8 mouse cellular contexts compared by ENCODE assay signal in genomic region chr1:39522519-39522918, GRCm38 (mm10). TPM values are rescaled to one million over a fixed set of nuclear protein-coding genes. Genes with fewer than 3 reads are reported as not detected.
DNase-seq lines count a peak whose midpoint lies in the region; ATAC-seq and TF ChIP-seq lines count a peak whose summit lies in the region.

No protein-coding gene starts in this region.

- DNase-seq in gastrocnemius, adult 18-20 months (ENCODE audit: low spot score) = peak; percentile 43
- no peak for DNase-seq in gastrocnemius, postnatal 25 days
- DNase-seq in midbrain, embryonic 11.5 days (ENCODE audit: low spot score, missing footprints) = no peak
- DNase-seq in retina, embryonic 14.5 days (ENCODE audit: low spot score) = peak; percentile 77
- no peak for DNase-seq in testis, postnatal 10 days (ENCODE audit: low spot score)

- no peaks in the 10 kb centered on the region for H3K4me1 ChIP-seq in midbrain, embryonic 16.5 days (ENCODE audit: control insufficient read depth, insufficient read depth, low read length)
- H3K4me1 ChIP-seq in midbrain, embryonic 11.5 days (ENCODE audit: control insufficient read depth, insufficient read depth, low read length) = no peaks in the 10 kb centered on the region
- peaks cover 8% of the 10 kb centered on the region for H3K4me1 ChIP-seq in bone marrow, adult 2 months (ENCODE audit: control insufficient read depth, insufficient read depth, low read length)
- H3K4me1 ChIP-seq in hindbrain, embryonic 16.5 days (ENCODE audit: control insufficient read depth, insufficient read depth, low read depth, low read length) = no peaks in the 10 kb centered on the region

- WGBS in midbrain, embryonic 16.5 days = 26% methylated on average over 5 of the region's 5 CpGs
- 36% methylated on average over 5 of the region's 5 CpGs for WGBS in midbrain, embryonic 11.5 days
- WGBS in bone marrow, adult 2 months = 22% methylated on average over 5 of the region's 5 CpGs
- 33% methylated on average over 5 of the region's 5 CpGs for WGBS in hindbrain, embryonic 16.5 days

- no peak overlapping the region for H3K4me3 ChIP-seq in midbrain, embryonic 16.5 days (ENCODE audit: low read depth, low read length)
- no peak overlapping the region for H3K4me3 ChIP-seq in midbrain, embryonic 11.5 days (ENCODE audit: low read depth, low read length)
- H3K4me3 ChIP-seq in bone marrow, adult 2 months (replicated peaks; ENCODE audit: control insufficient read depth, low read depth, low read length) = no peak overlapping the region
- H3K4me3 ChIP-seq in hindbrain, embryonic 16.5 days (ENCODE audit: low read length) = no peak overlapping the region

- no peak overlapping the region for H3K9ac ChIP-seq in midbrain, embryonic 16.5 days (ENCODE audit: low read depth, low read length)
- no peak overlapping the region for H3K9ac ChIP-seq in midbrain, embryonic 11.5 days (ENCODE audit: low read length)
- no peak overlapping the region for H3K9ac ChIP-seq in hindbrain, embryonic 16.5 days (ENCODE audit: low read depth, low read length)

- no peak overlapping the region for H3K27ac ChIP-seq in midbrain, embryonic 16.5 days (ENCODE audit: low read length)
- no peak overlapping the region for H3K27ac ChIP-seq in midbrain, embryonic 11.5 days (ENCODE audit: low read depth, low read length)
- H3K27ac ChIP-seq in bone marrow, adult 2 months (ENCODE audit: control insufficient read depth, insufficient read depth, low read depth, low read length, poor library complexity) = no peak overlapping the region
- no peak overlapping the region for H3K27ac ChIP-seq in hindbrain, embryonic 16.5 days (ENCODE audit: low read depth, low read length)

- no peaks in the 10 kb centered on the region for H3K27me3 ChIP-seq in midbrain, embryonic 16.5 days (ENCODE audit: control insufficient read depth, insufficient read depth, low read depth, low read length)
- H3K27me3 ChIP-seq in midbrain, embryonic 11.5 days (ENCODE audit: control insufficient read depth, insufficient read depth, low read length) = no peaks in the 10 kb centered on the region
- H3K27me3 ChIP-seq in hindbrain, embryonic 16.5 days (replicated peaks; ENCODE audit: control insufficient read depth, insufficient read depth, low read length) = no peaks in the 10 kb centered on the region

- no peaks in the 10 kb centered on the region for H3K9me3 ChIP-seq in midbrain, embryonic 16.5 days (replicated peaks; ENCODE audit: control insufficient read depth, low read length, poor library complexity, severe bottlenecking)
- no peaks in the 10 kb centered on the region for H3K9me3 ChIP-seq in midbrain, embryonic 11.5 days (ENCODE audit: control insufficient read depth, low read length)
- H3K9me3 ChIP-seq in hindbrain, embryonic 16.5 days (ENCODE audit: control insufficient read depth, low read length) = no peaks in the 10 kb centered on the region; the same call in 1 of the 2 replicates

- H3K4me2 ChIP-seq in midbrain, embryonic 16.5 days (ENCODE audit: low read length) = no peak overlapping the region
- no peak overlapping the region for H3K4me2 ChIP-seq in midbrain, embryonic 11.5 days
- H3K4me2 ChIP-seq in hindbrain, embryonic 16.5 days (ENCODE audit: low read length) = no peak overlapping the region

- TF ChIP-seq CTCF in bone marrow, adult 2 months (IDR thresholded peaks at IDR 0.05; ENCODE audit: control insufficient read depth, insufficient read depth, low read length) = peak; percentile 52

- no peak for TF ChIP-seq POLR2A in bone marrow, adult 2 months (IDR thresholded peaks at IDR 0.05; ENCODE audit: borderline replicate concordance, control insufficient read depth, low read depth, low read length)

- peak; percentile 42; the same call in 1 of the 2 replicates for ATAC-seq in midbrain, embryonic 16.5 days
- ATAC-seq in midbrain, embryonic 11.5 days (ENCODE audit: low FRiP score) = no peak
- peak; percentile 20; the same call in 1 of the 2 replicates for ATAC-seq in hindbrain, embryonic 16.5 days

- no peaks in the 10 kb centered on the region for H3K36me3 ChIP-seq in midbrain, embryonic 16.5 days (ENCODE audit: control insufficient read depth, insufficient read depth, low read length)
- no peaks in the 10 kb centered on the region for H3K36me3 ChIP-seq in midbrain, embryonic 11.5 days (ENCODE audit: control insufficient read depth, insufficient read depth, low read length)
- H3K36me3 ChIP-seq in hindbrain, embryonic 16.5 days (ENCODE audit: control insufficient read depth, insufficient read depth, low read length) = no peaks in the 10 kb centered on the region

RNA-seq across cellular contexts. Expression of gene Cnot11, which starts 12.3 kb away (rescaled TPM):
- 10 to 100 TPM; 19.0 to 20.8 TPM for total RNA-seq in gastrocnemius, adult 18-20 months (2021)
- 10 to 100 TPM; 15.6 to 15.8 TPM for total RNA-seq in gastrocnemius, postnatal 25 days (2021)
- polyA plus RNA-seq in midbrain, embryonic 16.5 days (2015; fragmentation: Nextera tagmentation; extraction: Ambion mirVana) = 10.5 and 10.6 TPM in 2 replicates
- 29.9 and 33.3 TPM in 2 replicates for polyA plus RNA-seq in midbrain, embryonic 11.5 days (2014; fragmentation: Nextera tagmentation; extraction: Ambion mirVana)
- polyA plus RNA-seq in bone marrow, adult 2 months (2011; ENCODE audit: insufficient read depth, insufficient read length, low replicate concordance, missing spikeins) = 17.5 and 18.8 TPM in 2 replicates
- 11.3 and 11.4 TPM in 2 replicates for polyA plus RNA-seq in hindbrain, embryonic 16.5 days (2015; fragmentation: Nextera tagmentation; extraction: Ambion mirVana)

RNA-seq across cellular contexts. Expression of gene Tbc1d8, which starts 44.0 kb away (rescaled TPM):
- total RNA-seq in gastrocnemius, adult 18-20 months (2021) = 1 to 10 TPM; 8.3 to 9.5 TPM
- total RNA-seq in gastrocnemius, postnatal 25 days (2021) = 1 to 10 TPM; 6.0 to 6.8 TPM
- polyA plus RNA-seq in midbrain, embryonic 16.5 days (2015; fragmentation: Nextera tagmentation; extraction: Ambion mirVana) = 11.7 and 12.6 TPM in 2 replicates
- 4.6 and 5.4 TPM in 2 replicates for polyA plus RNA-seq in midbrain, embryonic 11.5 days (2014; fragmentation: Nextera tagmentation; extraction: Ambion mirVana)
- polyA plus RNA-seq in bone marrow, adult 2 months (2011; ENCODE audit: insufficient read depth, insufficient read length, low replicate concordance, missing spikeins) = 31.6 and 151 TPM in 2 replicates
- 9.9 and 12.3 TPM in 2 replicates for polyA plus RNA-seq in hindbrain, embryonic 16.5 days (2015; fragmentation: Nextera tagmentation; extraction: Ambion mirVana)

RNA-seq across cellular contexts. Expression of gene Rnf149, which starts 54.7 kb away (rescaled TPM):
- total RNA-seq in gastrocnemius, adult 18-20 months (2021) = 1 to 10 TPM; 7.4 to 8.5 TPM
- total RNA-seq in gastrocnemius, postnatal 25 days (2021) = 1 to 10 TPM; 6.2 to 6.3 TPM
- 18.2 and 21.8 TPM in 2 replicates for polyA plus RNA-seq in midbrain, embryonic 16.5 days (2015; fragmentation: Nextera tagmentation; extraction: Ambion mirVana)
- 22.0 and 22.6 TPM in 2 replicates for polyA plus RNA-seq in midbrain, embryonic 11.5 days (2014; fragmentation: Nextera tagmentation; extraction: Ambion mirVana)
- polyA plus RNA-seq in bone marrow, adult 2 months (2011; ENCODE audit: insufficient read depth, insufficient read length, low replicate concordance, missing spikeins) = 4.9 and 12.8 TPM in 2 replicates
- polyA plus RNA-seq in hindbrain, embryonic 16.5 days (2015; fragmentation: Nextera tagmentation; extraction: Ambion mirVana) = 21.2 and 22.2 TPM in 2 replicates

Comparison
In these comparisons a context has a peak if more than half of its experiments do, and no peak if none do; other contexts are left out.
1. DNase-seq: peak in gastrocnemius, adult 18-20 months (single experiment) and retina, embryonic 14.5 days (single experiment); none in gastrocnemius, postnatal 25 days (single experiment), midbrain, embryonic 11.5 days (single experiment) and testis, postnatal 10 days (single experiment).